Mouse (Mus musculus) olfactory bulb, adult 2 months (tissue): ENCODE data around the gene Amtn.
"Not testable (repeated sequence)": the region's sequence is repeated elsewhere in the genome, so short reads cannot be mapped to it uniquely, and the experiment has no call there.

Experiments used
- CTCF ChIP-seq: fragments of 200-500 bp; IDR thresholded peaks from 2 replicates; pipeline ENCODE4 v1.5.1; 2012; ENCODE audit warnings: low read depth, mild to moderate bottlenecking, low read length, moderate library complexity; ENCODE audit not compliant: insufficient read depth
- POLR2A ChIP-seq: fragments of 200-500 bp; IDR thresholded peaks from 2 replicates; pipeline ENCODE4 v1.6.1; 2012; ENCODE audit warnings: mild to moderate bottlenecking, low read depth, low read length, moderate library complexity; ENCODE audit not compliant: insufficient read depth

DNA sequence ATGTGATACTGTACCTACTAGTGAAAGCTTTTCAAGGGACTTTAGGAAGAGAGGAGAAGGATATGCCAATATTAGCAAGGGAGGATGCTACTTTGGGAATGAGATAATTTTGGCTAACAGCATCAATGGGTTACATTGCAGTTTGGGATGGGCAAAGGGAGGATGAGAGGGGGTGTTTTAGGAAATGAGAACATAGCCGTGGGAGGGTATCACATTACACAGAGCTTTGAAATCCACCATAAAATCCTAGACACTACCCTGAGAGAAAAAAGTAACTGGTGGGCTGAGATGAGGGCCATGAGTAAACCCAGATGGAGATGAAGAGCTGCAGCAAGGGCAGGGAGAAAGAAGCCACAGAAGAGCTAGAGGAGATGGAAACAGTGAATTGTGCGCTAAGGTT, 49.0 kb downstream of the Amtn start:
- not testable (repeated sequence) for TF ChIP-seq POLR2A, CTCF
